Mouse (Mus musculus) layer of hippocampus, postnatal 10 days (tissue): ENCODE data around the gene Ube2d2b. TPM values are rescaled to one million over a fixed set of nuclear protein-coding genes. Genes with fewer than 3 reads are reported as not detected.

Experiments
- DNase-seq, 2 experiments: peaks; one replicate each; pipeline ENCODE4 v3.0.0; 2021; ENCODE audit warnings: low spot score in 2 of 2
- long read RNA-seq: library from polyadenylated mRNA; stranded (forward); transcript quantifications from one replicate; pipeline ENCODE4 v2.0.0, GENCODE M21; 2023
- total RNA-seq, 2 experiments: library from RNA; stranded (reverse); gene quantifications; 2 replicates each; pipeline ENCODE4 v1.2.3; 2021

Ube2d2b gene
- total RNA-seq = not detected
- long read RNA-seq, partial matches to known transcripts = 0 of 1 reads
- long read RNA-seq, other reads (novel, unspliced or antisense) = 0 of 1 reads

GRCm38 (mm10) chr5:107829998-107830560 lies at the start of gene Ube2d2b:
TSS of gene Ube2d2b (plus strand) at chr5:107830099.
- DNase-seq = no peak

GRCm38 (mm10) chr5:107782360-107782759 lies 47.5 kb upstream of the Ube2d2b start:
- no peak for DNase-seq

GRCm38 (mm10) chr5:107787682-107788443 lies 42.0 kb upstream of the Ube2d2b start:
- no peak for DNase-seq

DNA sequence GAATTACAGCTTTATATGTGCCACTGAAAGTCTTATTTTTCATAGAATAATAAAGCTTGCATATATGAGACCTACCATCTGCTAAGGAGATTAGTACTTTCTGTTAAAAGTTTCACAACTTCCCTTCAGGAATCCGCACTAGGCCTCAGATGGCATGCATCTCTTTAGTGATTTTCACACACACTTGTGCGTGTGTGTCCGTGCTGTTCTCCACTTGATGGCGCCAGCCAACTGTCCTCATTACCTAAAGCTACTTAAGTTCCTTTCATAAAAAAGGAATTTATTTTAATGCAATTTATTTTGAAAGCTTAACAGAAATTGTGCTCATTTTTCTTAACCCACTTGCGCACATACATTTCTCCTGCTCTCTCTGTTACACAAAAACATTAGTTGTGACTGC lies 40.4 kb upstream of the Ube2d2b start:
- DNase-seq = peak; percentile 6 to 20

GRCm38 (mm10) chr5:107791966-107792365 lies 37.9 kb upstream of the Ube2d2b start:
- DNase-seq = no peak

GRCm38 (mm10) chr5:107792516-107792915 lies 37.4 kb upstream of the Ube2d2b start:
- DNase-seq = no peak

GRCm38 (mm10) chr5:107793258-107793657 lies 36.6 kb upstream of the Ube2d2b start:
- DNase-seq = no peak

DNA sequence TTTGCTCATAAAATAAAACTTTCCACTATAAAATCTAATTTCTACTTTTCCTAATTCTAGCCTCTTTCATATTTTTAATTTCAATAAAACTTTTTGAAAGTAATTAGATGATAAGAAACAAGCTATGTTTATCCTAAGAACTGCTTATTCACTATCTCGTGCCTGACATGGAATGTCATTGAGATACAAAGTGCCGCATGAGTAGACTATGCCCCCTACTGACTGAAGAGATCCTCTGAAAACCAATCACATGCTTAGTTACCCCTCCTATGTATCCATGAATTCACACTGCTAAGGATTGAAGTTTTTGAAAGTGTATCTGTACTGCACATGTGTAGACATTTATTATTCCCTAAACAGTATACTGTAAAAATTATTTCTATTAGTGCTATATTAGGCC lies 36.0 kb upstream of the Ube2d2b start:
- no peak for DNase-seq

DNA sequence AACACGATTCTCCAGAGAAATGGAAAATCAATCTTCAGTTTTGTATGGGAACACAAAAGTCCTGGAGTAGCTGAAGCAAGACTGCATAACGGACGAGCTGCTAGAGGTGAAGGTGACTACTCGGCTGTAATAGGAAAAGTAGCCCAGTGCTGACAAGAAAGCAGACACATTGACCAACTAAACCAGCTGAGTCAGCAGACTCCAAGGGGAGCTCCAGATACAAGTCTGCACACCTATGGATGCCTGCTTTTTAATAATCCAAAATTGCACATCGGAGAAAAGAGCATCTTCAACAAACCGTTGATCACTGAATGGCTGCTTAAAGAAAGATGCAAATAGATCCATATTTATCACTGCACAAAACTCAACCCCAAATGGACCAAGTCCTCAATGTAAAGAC lies 31.6 kb upstream of the Ube2d2b start:
- no peak for DNase-seq

GRCm38 (mm10) chr5:107801234-107801633 lies 28.7 kb upstream of the Ube2d2b start:
- no peak for DNase-seq

GRCm38 (mm10) chr5:107802621-107803020 lies 27.3 kb upstream of the Ube2d2b start:
- DNase-seq = no peak

- DNase-seq = no peak
Measured at GRCm38 (mm10) chr5:107807496-107807895, 22.4 kb upstream of the Ube2d2b start.

GRCm38 (mm10) chr5:107814651-107815050 lies 15.2 kb upstream of the Ube2d2b start:
- no peak for DNase-seq

DNA sequence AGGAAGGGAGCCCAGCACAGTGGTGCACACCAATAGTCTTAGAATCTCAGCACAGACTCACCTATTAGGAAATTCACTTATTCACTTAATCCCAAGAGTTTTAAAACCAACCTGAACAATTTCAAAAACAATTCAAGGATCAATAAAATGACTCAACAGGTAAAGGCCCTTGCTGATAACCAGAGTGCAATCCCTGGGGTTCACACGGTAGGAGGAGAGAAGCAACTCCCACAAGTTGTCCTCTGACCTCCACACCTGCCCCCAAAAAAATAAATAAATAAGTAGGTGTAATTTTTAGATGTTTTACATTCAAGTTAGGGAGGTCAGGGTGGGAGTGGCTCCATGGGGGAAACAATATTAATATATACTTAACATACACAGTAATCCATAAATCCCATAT lies 7.4 kb upstream of the Ube2d2b start:
- no peak for DNase-seq

- no peak for DNase-seq
Measured at GRCm38 (mm10) chr5:107831351-107831750, 1.5 kb downstream of the Ube2d2b start.

- DNase-seq = no peak
Measured at GRCm38 (mm10) chr5:107834287-107834686, 4.4 kb downstream of the Ube2d2b start.

GRCm38 (mm10) chr5:107838891-107839644 lies 9.2 kb downstream of the Ube2d2b start:
- no peak for DNase-seq

GRCm38 (mm10) chr5:107840549-107841238 lies 10.8 kb downstream of the Ube2d2b start:
- DNase-seq = no peak

- peak; percentile 30 to 38 for DNase-seq
Measured at GRCm38 (mm10) chr5:107847349-107847748, 17.4 kb downstream of the Ube2d2b start.

DNA sequence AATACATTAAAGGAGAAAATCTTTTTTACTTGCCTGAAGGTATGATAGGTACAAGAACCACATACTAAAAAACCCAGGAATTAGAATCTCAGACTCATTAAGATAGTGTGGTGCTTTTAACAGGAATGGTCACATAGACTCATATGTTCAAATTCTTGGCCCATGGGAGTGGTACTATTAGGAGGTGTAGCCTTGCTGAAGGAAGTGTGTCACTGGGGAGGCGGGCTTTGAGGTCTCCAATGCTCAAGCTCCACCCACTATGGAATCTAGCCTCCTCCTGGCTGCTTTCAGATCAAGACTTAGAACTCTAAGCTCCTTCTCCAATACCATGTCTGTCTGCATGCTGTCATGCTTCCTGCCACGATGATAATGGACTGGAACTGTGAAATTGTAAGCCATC lies 17.9 kb downstream of the Ube2d2b start:
- DNase-seq = no peak

DNA sequence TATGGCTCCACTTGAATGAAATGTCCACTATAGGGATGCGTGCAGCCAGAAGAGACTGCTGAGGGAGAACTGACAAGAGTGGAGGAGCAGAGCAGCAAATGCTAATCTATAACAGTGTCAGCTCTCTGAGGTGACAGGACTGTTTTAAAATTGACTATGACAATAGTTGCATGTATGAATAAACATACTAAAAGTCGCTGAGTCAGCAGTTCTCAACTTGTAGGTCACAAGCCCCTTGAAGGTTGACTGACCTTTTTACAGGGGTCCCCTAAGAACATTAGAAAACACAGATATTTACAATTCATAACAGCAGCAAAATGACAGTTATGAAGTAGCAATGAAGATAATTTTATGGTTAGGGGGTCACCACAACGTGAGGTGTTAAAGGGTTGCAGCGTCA lies 19.1 kb downstream of the Ube2d2b start:
- no peak for DNase-seq
